In genomic region chr8:92883771-92884170, GRCm38 (mm10) we compare ENCODE assay signal across 12 mouse cellular contexts. TPM values are rescaled to one million over a fixed set of nuclear protein-coding genes. Genes with fewer than 3 reads are reported as not detected.
DNase-seq lines count a peak whose midpoint lies in the region; ATAC-seq and TF ChIP-seq lines count a peak whose summit lies in the region.
"Had no signal": no experiment of that assay in that cellular context is flagged by ENCODE, and none has a peak within 500 bp of the region (broad histone marks: within the 10 kb centered on the region; RNA-seq: fewer than 3 reads in every experiment).

No protein-coding gene starts in this region.

- no peaks in the 10 kb centered on the region for H3K4me1 ChIP-seq in kidney, adult 2 months (ENCODE audit: control insufficient read depth, insufficient read depth, low read length)
- no peaks in the 10 kb centered on the region for H3K4me1 ChIP-seq in lung, embryonic 14.5 days (ENCODE audit: insufficient read depth)
- H3K4me1 ChIP-seq: forebrain, embryonic 13.5 days; heart, embryonic 13.5 days; liver, embryonic 15.5 days had no signal

- DNase-seq in kidney, adult 2 months = peak; percentile 25
- no peak for DNase-seq in kidney, adult 11 months
- DNase-seq in lung, embryonic 14.5 days = peak; percentile 74
- DNase-seq in lung, adult 18-20 months = no peak
- peak; percentile 65 for DNase-seq in lung, postnatal 10 days
- DNase-seq: embryo, embryonic 11 days had no signal

- no peak for TF ChIP-seq POLR2A in kidney, adult 2 months (IDR thresholded peaks at IDR 0.05; ENCODE audit: low read depth, low read length)

- no peak for TF ChIP-seq CTCF in kidney, adult 2 months (conservative IDR thresholded peaks at IDR 0.05; ENCODE audit: insufficient read depth, insufficient read length, low read depth, low read length)
- TF ChIP-seq CTCF in lung, embryonic 14.5 days (IDR thresholded peaks at IDR 0.05; ENCODE audit: low read depth) = peak; percentile 37

- no peak overlapping the region for H3K27ac ChIP-seq in kidney, adult 2 months (ENCODE audit: insufficient read depth, low read depth, low read length)
- no peak overlapping the region for H3K27ac ChIP-seq in lung, embryonic 14.5 days (ENCODE audit: low read depth)
- H3K27ac ChIP-seq: forebrain, embryonic 13.5 days; heart, embryonic 13.5 days; liver, embryonic 15.5 days had no signal

- H3K27me3 ChIP-seq in kidney, adult 2 months (replicated peaks; ENCODE audit: control insufficient read depth, insufficient read depth, low read length) = no peaks in the 10 kb centered on the region
- no peaks in the 10 kb centered on the region for H3K27me3 ChIP-seq in lung, embryonic 14.5 days (ENCODE audit: insufficient read depth, low read length)
- H3K27me3 ChIP-seq: forebrain, embryonic 13.5 days; heart, embryonic 13.5 days; liver, embryonic 15.5 days had no signal

- H3K4me2 ChIP-seq in lung, embryonic 14.5 days = no peak overlapping the region
- H3K4me2 ChIP-seq: forebrain, embryonic 13.5 days; heart, embryonic 13.5 days; liver, embryonic 15.5 days had no signal

- 56% methylated on average over 2 of the region's 2 CpGs for WGBS in kidney, adult 2 months
- WGBS in lung, embryonic 14.5 days = 65% methylated on average over 2 of the region's 2 CpGs

- no peaks in the 10 kb centered on the region for H3K9me3 ChIP-seq in lung, embryonic 14.5 days (ENCODE audit: low read depth, low read length)
- H3K9me3 ChIP-seq: forebrain, embryonic 13.5 days; heart, embryonic 13.5 days; liver, embryonic 15.5 days had no signal

- no peaks in the 10 kb centered on the region for H3K36me3 ChIP-seq in kidney, adult 2 months (ENCODE audit: control insufficient read depth, insufficient read depth, low read length)
- H3K36me3 ChIP-seq in lung, embryonic 14.5 days (ENCODE audit: insufficient read depth) = no peaks in the 10 kb centered on the region
- H3K36me3 ChIP-seq: G1E; liver, embryonic 15.5 days had no signal

- H3K4me3 ChIP-seq in kidney, adult 2 months (ENCODE audit: insufficient read depth, low read depth, low read length) = no peak overlapping the region
- H3K4me3 ChIP-seq in lung, embryonic 14.5 days (ENCODE audit: low read depth, low read length) = no peak overlapping the region
- H3K4me3 ChIP-seq: forebrain, embryonic 13.5 days; heart, embryonic 13.5 days; liver, embryonic 15.5 days had no signal

- ATAC-seq in lung, embryonic 14.5 days (ENCODE audit: insufficient read depth) = no peak
- ATAC-seq in common myeloid progenitor, adult 5-6 weeks (replicated peaks; ENCODE audit: low read depth, poor library complexity, severe bottlenecking) = 0 out of 2 replicates have a peak, but pooled peaks have one; percentile 50
- ATAC-seq in megakaryocyte-erythroid progenitor cell, adult 5-6 weeks (replicated peaks; ENCODE audit: low FRiP score, low TSS enrichment, poor library complexity, severe bottlenecking) = no peak
- ATAC-seq: forebrain, embryonic 13.5 days had no signal

- no peak overlapping the region for H3K9ac ChIP-seq in lung, embryonic 14.5 days
- H3K9ac ChIP-seq: forebrain, embryonic 13.5 days; heart, embryonic 13.5 days; liver, embryonic 15.5 days had no signal

RNA-seq across cellular contexts. Expression of gene Capns2, which starts 17.4 kb away (rescaled TPM):
- 0.16 TPM in 1 of 2 replicates, not detected in the other for polyA plus RNA-seq in kidney, adult 2 months (2012; rRNA removed)
- 0.26 and 1.2 TPM in 2 replicates for polyA plus RNA-seq in lung, embryonic 14.5 days (2014; fragmentation: Nextera tagmentation; extraction: Ambion mirVana)
- 1.4 and 1.9 TPM in 2 replicates for total RNA-seq in common myeloid progenitor, adult 5-6 weeks (2017)
- total RNA-seq in megakaryocyte-erythroid progenitor cell, adult 5-6 weeks (2014; fragmentation: Nextera tagmentation) = not detected in 2 replicates
- not detected in 2 replicates for total RNA-seq in megakaryocyte-erythroid progenitor cell, adult 5-6 weeks (2017)
- total RNA-seq: G1E had no signal
- polyA plus RNA-seq: forebrain, embryonic 13.5 days; G1E had no signal

RNA-seq across cellular contexts. Expression of gene Lpcat2, which starts 28.6 kb away (rescaled TPM):
- 1.0 and 1.5 TPM in 2 replicates for polyA plus RNA-seq in kidney, adult 2 months (2012; rRNA removed)
- polyA plus RNA-seq in lung, embryonic 14.5 days (2014; fragmentation: Nextera tagmentation; extraction: Ambion mirVana) = 7.8 and 8.0 TPM in 2 replicates
- total RNA-seq in common myeloid progenitor, adult 5-6 weeks (2017) = 15.2 and 16.8 TPM in 2 replicates
- total RNA-seq in megakaryocyte-erythroid progenitor cell, adult 5-6 weeks (2014; fragmentation: Nextera tagmentation) = 0.42 and 1.4 TPM in 2 replicates
- 3.6 and 4.6 TPM in 2 replicates for total RNA-seq in megakaryocyte-erythroid progenitor cell, adult 5-6 weeks (2017)
- polyA plus RNA-seq: G1E had no signal

RNA-seq across cellular contexts. Expression of gene Mmp2, which starts 56.7 kb away (rescaled TPM):
- 17.1 and 20.9 TPM in 2 replicates for polyA plus RNA-seq in kidney, adult 2 months (2012; rRNA removed)
- polyA plus RNA-seq in lung, embryonic 14.5 days (2014; fragmentation: Nextera tagmentation; extraction: Ambion mirVana) = 268 and 283 TPM in 2 replicates
- 2.3 and 4.9 TPM in 2 replicates for total RNA-seq in common myeloid progenitor, adult 5-6 weeks (2017)
- not detected in 2 replicates for total RNA-seq in megakaryocyte-erythroid progenitor cell, adult 5-6 weeks (2014; fragmentation: Nextera tagmentation)
- total RNA-seq in megakaryocyte-erythroid progenitor cell, adult 5-6 weeks (2017) = 3.1 TPM in 1 of 2 replicates, not detected in the other
- polyA plus RNA-seq: G1E had no signal

Comparison
In these comparisons a context has a peak if more than half of its experiments do, and no peak if none do; other contexts are left out.
1. DNase-seq: peak in kidney, adult 2 months (single experiment), lung, embryonic 14.5 days (single experiment) and lung, postnatal 10 days (single experiment); none in kidney, adult 11 months (single experiment) and lung, adult 18-20 months (0 of 2).